Mouse (Mus musculus) layer of hippocampus, postnatal 25 days (tissue): ENCODE results near the gene Acd. TPM values are rescaled to one million over a fixed set of nuclear protein-coding genes. Genes with fewer than 3 reads are reported as not detected.

Source experiments
- DNase-seq, 2 experiments: peaks; one replicate each; pipeline ENCODE4 v3.0.0; 2022; ENCODE audit warnings: mixed read lengths in 2 of 2, low spot score in 1 of 2; ENCODE audit errors: extremely low spot score in 1 of 2
- total RNA-seq, 2 experiments: library from RNA; stranded (reverse); gene quantifications; 2 replicates each; pipeline ENCODE4 v1.2.3; 2021

Acd gene
- total RNA-seq = 10 to 100 TPM; 39.8 to 41.9 TPM

GRCm38 (mm10) chr8:105700966-105701824 lies at the start of gene Acd, which contains the start of gene Pard6a:
Acd (minus strand) TSS chr8:105701102.
Pard6a (plus strand) TSS chr8:105701148.
- peak; percentile 95 for DNase-seq

GRCm38 (mm10) chr8:105750606-105751005 lies 49.7 kb upstream of the Acd start:
- peak in 1 of 2 experiments; percentile 55 for DNase-seq

- DNase-seq = no peak
Measured at GRCm38 (mm10) chr8:105743301-105743700, 42.4 kb upstream of the Acd start.

- no peak for DNase-seq
Measured at GRCm38 (mm10) chr8:105739216-105739615, 38.3 kb upstream of the Acd start.

- no peak for DNase-seq
Measured at GRCm38 (mm10) chr8:105732186-105732585, 31.3 kb upstream of the Acd start.

GRCm38 (mm10) chr8:105727397-105728124 lies 26.7 kb upstream of the Acd start:
- no peak for DNase-seq

GRCm38 (mm10) chr8:105725726-105726125 lies 24.8 kb upstream of the Acd start:
- no peak for DNase-seq

GRCm38 (mm10) chr8:105722861-105723260 lies 22.0 kb upstream of the Acd start:
- DNase-seq = no peak

GRCm38 (mm10) chr8:105719637-105720036 lies 18.7 kb upstream of the Acd start:
- DNase-seq = no peak

- DNase-seq = no peak
Measured at GRCm38 (mm10) chr8:105716302-105716945, 15.5 kb upstream of the Acd start.

GRCm38 (mm10) chr8:105715042-105715441 lies 14.1 kb upstream of the Acd start:
- DNase-seq = no peak

GRCm38 (mm10) chr8:105714139-105714538 lies 13.2 kb upstream of the Acd start:
- DNase-seq = peak; percentile 80 to 96

GRCm38 (mm10) chr8:105712286-105712685 lies 11.4 kb upstream of the Acd start:
- no peak for DNase-seq

GRCm38 (mm10) chr8:105709317-105709716 lies 8.4 kb upstream of the Acd start:
- no peak for DNase-seq

- DNase-seq = no peak
Measured at GRCm38 (mm10) chr8:105708675-105709074, 7.8 kb upstream of the Acd start.

- peak; percentile 67 to 68 for DNase-seq
Measured at GRCm38 (mm10) chr8:105707498-105708403, 6.8 kb upstream of the Acd start, which contains the start of the genes 4933405L10Rik and Enkd1. 4933405L10Rik (plus strand) TSS chr8:105707655. Enkd1 (minus strand) TSS chr8:105708210.

- DNase-seq = no peak
Measured at GRCm38 (mm10) chr8:105706426-105706825, 5.5 kb upstream of the Acd start.

GRCm38 (mm10) chr8:105704955-105705354 lies 4.1 kb upstream of the Acd start:
- no peak for DNase-seq

GRCm38 (mm10) chr8:105704146-105704812 lies 3.4 kb upstream of the Acd start:
- DNase-seq = no peak
